Mouse (Mus musculus) myocyte (in vitro differentiated cells): ENCODE measurements around the gene Asb2. TPM values are rescaled to one million over a fixed set of nuclear protein-coding genes. Genes with fewer than 3 reads are reported as not detected.

Experiments
- H3K27me3 ChIP-seq: one replicate; pipeline ENCODE4 v1.6.1; 2011; ENCODE audit not compliant: control insufficient read depth, insufficient read depth, insufficient read length
- H3K36me3 ChIP-seq: one replicate; pipeline ENCODE4 v1.6.1; 2011; ENCODE audit not compliant: control insufficient read depth, insufficient read depth
- H3K4me2 ChIP-seq: one replicate; pipeline ENCODE4 v1.6.1; 2011; ENCODE audit warnings: low read depth, control low read depth
- H3K4me3 ChIP-seq: one replicate; pipeline ENCODE4 v1.5.1; 2011; ENCODE audit warnings: mild to moderate bottlenecking, control low read depth, moderate library complexity
- H3K79me2 ChIP-seq: one replicate; pipeline ENCODE4 v1.6.1; 2011; ENCODE audit not compliant: control insufficient read depth, insufficient read depth
- H3ac ChIP-seq: one replicate; pipeline ENCODE4 v1.6.1; 2011; ENCODE audit not compliant: control insufficient read depth, insufficient read length
- CEBPB ChIP-seq: IDR thresholded peaks from 2 replicates; pipeline ENCODE4 v1.6.1; 2011; ENCODE audit warnings: mild to moderate bottlenecking, moderate library complexity; ENCODE audit not compliant: poor library complexity, insufficient read depth, severe bottlenecking
- E2F4 ChIP-seq: IDR thresholded peaks from one replicate; pipeline ENCODE4 v1.6.1; 2011; ENCODE audit warnings: mild to moderate bottlenecking, control low read depth, moderate library complexity; ENCODE audit not compliant: insufficient read depth
- MAX ChIP-seq: IDR thresholded peaks from one replicate; pipeline ENCODE4 v1.6.1; 2011; ENCODE audit warnings: low read depth, mild to moderate bottlenecking, control low read depth
- MYOD1 ChIP-seq, 3 experiments: IDR thresholded peaks; one replicate each; pipeline ENCODE4 v1.6.1; 2011; ENCODE audit warnings: control low read depth in 2 of 3, low read depth in 2 of 3, mild to moderate bottlenecking in 2 of 3, moderate library complexity in 1 of 3; ENCODE audit not compliant: insufficient read length in 2 of 3, control insufficient read depth in 1 of 3
- MYOG ChIP-seq, 3 experiments: IDR thresholded peaks; one replicate each; pipeline ENCODE4 v1.6.1; 2011; ENCODE audit warnings: control low read depth in 2 of 3, low read depth in 2 of 3, mild to moderate bottlenecking in 2 of 3; ENCODE audit not compliant: insufficient read length in 2 of 3, control insufficient read depth in 1 of 3, insufficient read depth in 1 of 3
- POLR2A ChIP-seq: IDR thresholded peaks from one replicate; pipeline ENCODE4 v1.6.1; 2011; ENCODE audit warnings: low read depth, mild to moderate bottlenecking, control low read depth, moderate library complexity; ENCODE audit not compliant: insufficient read length
- POLR2AphosphoS2 ChIP-seq: IDR thresholded peaks from one replicate; pipeline ENCODE4 v1.6.1; 2011; ENCODE audit warnings: low read depth, control low read depth; ENCODE audit not compliant: insufficient read length
- REST ChIP-seq: IDR thresholded peaks from one replicate; pipeline ENCODE4 v1.6.1; 2011; ENCODE audit warnings: mild to moderate bottlenecking, control low read depth, moderate library complexity; ENCODE audit not compliant: insufficient read depth, insufficient read length
- SRF ChIP-seq: IDR thresholded peaks from one replicate; pipeline ENCODE4 v1.6.1; 2011; ENCODE audit warnings: low read depth; ENCODE audit not compliant: control insufficient read depth, insufficient read length
- TCF12 ChIP-seq: IDR thresholded peaks from one replicate; pipeline ENCODE4 v1.6.1; 2011; ENCODE audit warnings: mild to moderate bottlenecking, control low read depth; ENCODE audit not compliant: poor library complexity, insufficient read depth, severe bottlenecking
- TCF3 ChIP-seq: IDR thresholded peaks from one replicate; pipeline ENCODE4 v1.6.1; 2011; ENCODE audit warnings: low read depth, control low read depth; ENCODE audit not compliant: insufficient read length
- USF1 ChIP-seq: IDR thresholded peaks from one replicate; pipeline ENCODE4 v1.6.1; 2011; ENCODE audit warnings: low read depth, mild to moderate bottlenecking, control low read depth, moderate library complexity
- polyA plus RNA-seq: library from polyadenylated mRNA; unstranded; fragments of >200 nt; fragmentation: generic; extraction: Trizol; gene quantifications from one replicate; pipeline ENCODE4 v1.2.1, GENCODE M21; 2012; ENCODE audit warnings: missing spikeins

The Asb2 gene
- 27.8 TPM for polyA plus RNA-seq

DNA sequence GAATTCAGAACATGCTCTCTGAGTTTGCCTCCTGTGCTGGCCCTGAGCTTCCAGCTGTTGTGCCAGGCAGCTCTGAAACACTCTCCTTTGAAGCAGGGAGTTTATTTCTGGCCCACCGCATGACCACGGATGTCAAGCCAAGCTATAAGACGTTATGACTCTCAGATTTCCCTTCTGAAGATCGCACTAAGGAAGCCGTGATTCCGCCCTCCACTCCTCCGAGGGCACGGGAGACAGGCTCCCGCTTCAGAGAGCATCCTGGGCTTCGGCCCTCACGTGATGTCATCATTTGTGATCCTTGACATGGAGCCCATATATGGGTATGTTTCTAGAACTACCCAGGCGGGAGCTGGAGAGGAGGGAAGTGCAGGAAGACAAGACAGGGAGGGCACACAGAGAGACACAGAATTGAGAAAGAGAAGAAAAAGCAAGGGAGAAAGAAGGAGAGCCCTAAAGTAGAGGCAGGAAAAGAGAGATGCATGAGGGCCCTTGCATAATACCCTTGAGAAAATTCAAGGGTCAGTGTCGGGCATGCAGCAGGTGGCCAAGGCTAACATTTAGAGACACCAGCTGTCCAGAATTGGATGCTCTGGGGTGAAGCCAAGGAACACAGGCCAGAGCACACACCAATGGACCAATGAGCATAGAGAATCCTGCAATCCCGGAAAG lies at the start of gene Asb2:
Gene Asb2 (minus strand): TSS at position 256 of the 669 bp plus-strand sequence.
- Histone ChIP-seq H3K79me2 (no peaks in the 10 kb centered on the region), H3K4me2 (peak within 1 kb of the TSS; percentile 62), H3K4me3 (peak within 1 kb of the TSS; percentile 9), H3ac (no peak within 1 kb of the TSS), H3K36me3 (no peaks in the 10 kb centered on the region), H3K27me3 (no peaks in the 10 kb centered on the region)
- TF ChIP-seq MAX (no peak), CEBPB (0 out of 2 replicates have a peak, but pooled peaks have one; percentile 16), E2F4 (no peak), REST (no peak), TCF3 (peak; percentile 18), MYOG (IDR thresholded peaks at IDR 0.05; ENCODE audit: control insufficient read depth in 1 of 3, insufficient read depth in 1 of 3, insufficient read length in 2 of 3, low read depth in 2 of 3) (peak; percentile 20 to 80 (median 69)), SRF (peak; percentile 80), TCF12 (peak; percentile 71), MYOD1 (IDR thresholded peaks at IDR 0.05; ENCODE audit: control insufficient read depth in 1 of 3, insufficient read length in 2 of 3, low read depth in 2 of 3) (peak; percentile 46 to 88 (median 79))

DNA sequence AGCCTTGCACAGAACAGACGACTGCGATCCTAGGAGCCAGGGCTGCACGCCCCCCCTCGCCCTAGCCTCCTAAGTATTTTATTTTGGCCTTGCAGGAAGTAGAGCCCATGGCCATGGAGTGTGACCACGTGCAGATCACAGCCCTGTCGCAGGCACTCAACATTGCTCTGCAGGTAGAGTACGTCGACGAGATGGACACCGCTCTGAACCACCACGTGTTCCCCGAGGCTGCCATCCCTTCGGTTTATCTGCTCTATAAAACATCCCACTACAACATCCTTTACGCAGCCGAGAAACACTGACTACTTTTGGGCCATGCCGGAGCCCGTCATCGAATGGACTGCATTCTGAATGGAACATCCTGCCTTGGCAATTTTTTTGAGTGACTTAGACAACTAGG lies 48.3 kb upstream of the Asb2 start:
- Histone ChIP-seq H3K4me3 (no peak overlapping the region), H3K27me3 (no peaks in the 10 kb centered on the region), H3K36me3 (peaks cover 13% of the 10 kb centered on the region), H3ac (no peak overlapping the region), H3K79me2 (no peaks in the 10 kb centered on the region), H3K4me2 (no peak overlapping the region)
- TF ChIP-seq E2F4 (no peak), SRF (no peak), POLR2AphosphoS2 (peak; percentile 85), TCF12 (no peak)

DNA sequence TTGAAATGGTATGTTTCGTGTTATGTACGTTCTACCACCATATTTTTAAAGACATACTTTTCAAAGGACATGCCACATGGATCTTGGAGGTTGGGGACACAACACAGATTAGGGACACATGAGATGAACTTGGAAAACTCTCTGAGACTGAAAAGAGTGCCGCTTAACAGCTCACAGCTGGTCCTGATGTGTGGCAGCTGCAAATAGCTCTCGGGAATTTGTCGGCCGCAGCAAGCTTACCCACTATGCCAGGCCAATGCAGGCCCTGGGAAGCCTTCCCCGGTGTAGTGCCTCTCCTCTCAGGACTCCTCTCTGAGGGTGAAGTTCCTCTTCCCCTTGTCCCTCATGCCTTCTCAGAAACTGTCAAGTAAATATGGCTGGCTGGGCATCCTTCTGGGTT lies 41.0 kb upstream of the Asb2 start:
- Histone ChIP-seq H3K36me3 (no peaks in the 10 kb centered on the region), H3K79me2 (no peaks in the 10 kb centered on the region), H3K27me3 (no peaks in the 10 kb centered on the region), H3ac (no peak overlapping the region), H3K4me2 (no peak overlapping the region), H3K4me3 (no peak overlapping the region)
- no peak for TF ChIP-seq E2F4
- no peak for TF ChIP-seq USF1
- no peak for TF ChIP-seq CEBPB

DNA sequence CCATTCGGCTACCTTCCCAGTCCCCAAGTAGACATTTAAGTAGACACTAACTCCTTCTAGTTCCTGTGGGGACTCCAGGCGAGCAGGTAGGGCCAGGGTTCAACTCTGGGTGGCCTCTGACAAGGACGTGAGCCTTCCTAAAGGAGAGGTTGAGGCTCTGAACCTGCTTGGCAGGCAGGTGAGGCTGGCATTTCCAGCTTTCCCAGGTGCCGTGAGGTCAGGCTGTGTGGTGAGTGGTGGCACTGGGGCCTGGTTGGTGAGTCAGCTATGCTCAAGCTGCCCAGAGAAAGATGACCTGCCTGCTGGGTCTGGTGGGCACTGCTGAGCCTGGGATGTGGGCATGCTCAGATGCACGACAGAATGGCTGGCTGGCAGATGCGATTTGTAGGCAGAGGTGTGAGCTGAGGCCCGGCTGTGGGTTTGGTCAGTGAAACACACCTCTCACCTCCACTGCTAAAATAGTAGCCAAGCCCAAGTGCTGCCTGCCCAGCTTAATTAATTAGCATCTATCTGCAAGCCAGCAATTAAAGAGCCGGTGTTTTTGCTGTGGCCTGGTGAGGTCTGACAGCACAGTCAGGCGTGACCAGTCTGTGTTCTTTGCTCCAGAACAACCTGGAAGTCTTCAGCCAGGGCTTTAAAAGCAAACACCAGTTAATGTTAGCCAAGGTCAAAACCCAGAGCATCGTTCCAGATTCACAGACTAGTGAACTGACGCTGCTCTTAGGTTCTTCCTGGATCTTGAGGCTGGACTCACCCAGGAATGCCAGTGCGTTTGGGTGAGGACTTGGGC lies 39.9 kb upstream of the Asb2 start:
- TF ChIP-seq SRF, result no peak
- TF ChIP-seq TCF12, result no peak
- TF ChIP-seq E2F4, result no peak
- TF ChIP-seq TCF3, result no peak
- TF ChIP-seq USF1, result no peak
- TF ChIP-seq CEBPB, result no peak
- no peak for TF ChIP-seq POLR2A
- TF ChIP-seq POLR2AphosphoS2, result no peak
- H3K27me3 ChIP-seq, result no peaks in the 10 kb centered on the region
- no peaks in the 10 kb centered on the region for H3K36me3 ChIP-seq
- H3ac ChIP-seq, result no peak overlapping the region
- no peaks in the 10 kb centered on the region for H3K79me2 ChIP-seq
- H3K4me2 ChIP-seq, result no peak overlapping the region
- no peak overlapping the region for H3K4me3 ChIP-seq

DNA sequence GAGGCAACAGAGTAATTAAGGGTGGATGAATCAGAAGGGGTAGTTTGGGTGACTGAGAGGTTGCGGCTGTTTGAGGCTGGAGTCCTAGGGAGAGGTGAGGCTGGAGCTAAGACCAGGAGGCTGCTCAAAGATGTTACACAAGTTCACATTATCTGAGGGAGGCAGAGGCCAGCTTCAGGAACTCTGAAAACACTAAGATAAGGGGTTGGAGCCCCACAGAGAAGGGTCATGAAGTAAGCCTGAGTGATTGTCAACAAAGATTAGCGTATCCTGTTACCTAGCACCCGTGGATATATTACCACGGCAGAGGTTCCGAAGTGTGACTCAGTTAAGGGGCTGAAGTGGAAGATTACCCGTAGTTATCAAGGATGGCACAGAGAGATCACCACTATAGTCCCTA lies 37.7 kb upstream of the Asb2 start:
- Histone ChIP-seq H3K27me3 (no peaks in the 10 kb centered on the region), H3K4me3 (no peak overlapping the region), H3ac (no peak overlapping the region), H3K79me2 (no peaks in the 10 kb centered on the region), H3K36me3 (no peaks in the 10 kb centered on the region), H3K4me2 (no peak overlapping the region)
- no peak for TF ChIP-seq CEBPB
